Mouse (Mus musculus): ENCODE measurements around the gene Tmem262.

The Tmem262 gene

GRCm38 (mm10) chr19:6101186-6101585 lies 21.4 kb downstream of the Tmem262 start:
- in situ Hi-C loops (cut with MboI, MseI): no loop called here

DNA sequence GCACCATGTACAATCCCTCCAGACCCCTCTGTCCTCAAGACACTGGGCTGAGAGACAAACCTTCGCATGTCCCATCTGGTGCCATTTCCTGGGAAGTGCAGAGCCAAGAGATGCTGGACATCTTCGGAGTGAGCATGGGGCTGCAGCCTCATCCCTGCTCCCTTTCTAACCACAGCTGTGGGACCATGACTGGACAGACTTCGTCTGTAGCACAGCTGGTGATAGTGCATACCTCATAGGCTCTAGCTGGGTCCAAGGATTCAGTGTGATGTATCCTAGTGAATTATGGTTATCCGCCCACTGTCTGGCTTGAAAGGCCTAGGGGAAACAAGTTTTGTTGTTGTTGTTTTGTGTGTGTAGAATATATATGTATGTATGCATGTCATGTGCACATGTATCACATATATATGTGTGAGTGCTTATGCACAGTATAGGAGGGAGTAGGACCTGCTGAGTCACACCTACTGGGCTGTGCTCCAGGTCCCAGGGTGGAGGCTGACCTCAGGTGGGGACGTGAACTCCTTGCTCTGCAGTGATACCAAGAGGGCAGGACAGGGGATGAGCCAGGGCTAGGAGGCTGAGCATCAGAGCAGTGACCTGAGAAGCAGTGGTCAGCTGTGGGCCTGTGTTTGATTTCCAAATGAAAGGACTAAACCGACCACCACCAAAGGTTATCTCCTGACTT lies 22.5 kb downstream of the Tmem262 start:
- in situ Hi-C loops (cut with MboI, MseI): no loop called here

GRCm38 (mm10) chr19:6104476-6104875 lies 24.6 kb downstream of the Tmem262 start:
- in situ Hi-C loops (cut with MboI, MseI): no loop called here

DNA sequence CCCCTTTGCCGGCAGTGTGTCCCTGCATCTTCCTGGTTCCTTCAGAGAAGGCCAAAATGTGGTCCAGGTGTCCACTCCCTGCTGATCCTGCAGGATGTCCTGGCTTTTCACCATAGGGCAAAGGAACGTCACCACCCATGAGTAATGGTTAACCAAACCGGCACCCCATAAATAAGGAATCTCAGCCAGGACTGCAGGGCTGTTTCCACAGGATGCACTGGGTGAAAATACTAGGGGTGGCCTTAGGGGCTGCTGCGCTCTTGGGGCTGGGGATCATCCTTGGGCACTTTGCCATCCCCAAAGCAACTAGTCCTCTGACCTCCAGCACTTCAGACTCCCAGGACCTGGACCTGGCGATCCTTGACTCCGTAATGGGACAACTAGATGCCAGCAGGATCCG lies 25.8 kb downstream of the Tmem262 start, which contains the start of gene Naaladl1:
Naaladl1 (plus strand) TSS at position 197 of the 400 bp plus-strand sequence.
- in situ Hi-C loops (cut with MboI, MseI): no loop called here

DNA sequence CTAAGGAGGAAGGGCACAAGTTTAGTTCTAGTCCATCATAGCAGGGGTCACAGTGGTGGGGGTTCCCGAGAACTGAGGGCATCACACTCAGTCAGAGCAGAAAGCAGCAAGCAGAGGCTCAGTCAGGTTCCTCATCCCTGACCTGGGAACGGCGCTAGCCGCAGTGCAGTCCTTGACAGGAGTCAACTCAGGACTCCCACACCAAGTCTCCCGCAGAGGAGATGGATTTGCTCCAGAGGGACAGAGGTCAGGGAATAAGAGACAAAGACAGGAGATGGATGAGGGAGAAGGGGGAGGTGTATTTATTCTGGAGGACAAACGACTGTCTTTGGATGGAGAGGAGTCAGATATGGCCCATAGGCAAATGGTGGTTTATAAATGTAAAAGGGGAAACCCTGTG lies 33.3 kb downstream of the Tmem262 start:
- in situ Hi-C loops (cut with MboI, MseI): no loop called here

- in situ Hi-C loops (cut with MboI, MseI): no loop called here
These were observed 36.4 kb downstream of the Tmem262 start for GRCm38 (mm10) chr19:6116113-6116850.

DNA sequence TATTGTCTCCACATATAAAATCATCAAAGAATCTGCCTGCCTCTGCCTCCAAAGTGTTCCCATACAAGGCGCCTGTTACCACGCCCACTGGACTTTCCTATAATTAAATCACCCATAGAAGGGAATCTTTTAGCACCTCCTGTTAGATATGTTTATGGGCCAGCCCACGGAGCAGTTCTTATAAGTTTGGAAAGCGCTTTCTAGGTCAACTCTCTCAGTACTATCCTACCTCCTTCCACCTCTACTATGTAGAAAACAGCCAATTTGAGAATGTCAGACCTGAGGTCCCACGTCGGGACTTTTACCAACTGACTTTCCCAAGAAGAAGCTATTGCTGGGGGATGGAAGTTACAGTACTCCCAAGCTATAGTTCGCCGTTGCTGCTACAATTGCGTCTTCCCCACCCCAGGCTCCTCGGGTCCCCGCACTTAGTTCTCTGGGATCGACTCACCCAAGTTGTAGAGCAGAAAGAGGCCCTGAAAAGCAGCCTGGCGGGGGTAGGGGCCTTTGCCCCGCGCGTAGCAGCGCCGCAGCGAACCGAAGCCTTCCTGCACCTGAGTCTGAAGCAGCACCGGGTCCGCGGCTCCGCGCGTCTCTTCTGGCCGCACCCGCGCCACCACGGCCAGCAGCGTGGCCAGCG lies 37.6 kb downstream of the Tmem262 start:
- in situ Hi-C loops (cut with MboI, MseI): no loop called here

DNA sequence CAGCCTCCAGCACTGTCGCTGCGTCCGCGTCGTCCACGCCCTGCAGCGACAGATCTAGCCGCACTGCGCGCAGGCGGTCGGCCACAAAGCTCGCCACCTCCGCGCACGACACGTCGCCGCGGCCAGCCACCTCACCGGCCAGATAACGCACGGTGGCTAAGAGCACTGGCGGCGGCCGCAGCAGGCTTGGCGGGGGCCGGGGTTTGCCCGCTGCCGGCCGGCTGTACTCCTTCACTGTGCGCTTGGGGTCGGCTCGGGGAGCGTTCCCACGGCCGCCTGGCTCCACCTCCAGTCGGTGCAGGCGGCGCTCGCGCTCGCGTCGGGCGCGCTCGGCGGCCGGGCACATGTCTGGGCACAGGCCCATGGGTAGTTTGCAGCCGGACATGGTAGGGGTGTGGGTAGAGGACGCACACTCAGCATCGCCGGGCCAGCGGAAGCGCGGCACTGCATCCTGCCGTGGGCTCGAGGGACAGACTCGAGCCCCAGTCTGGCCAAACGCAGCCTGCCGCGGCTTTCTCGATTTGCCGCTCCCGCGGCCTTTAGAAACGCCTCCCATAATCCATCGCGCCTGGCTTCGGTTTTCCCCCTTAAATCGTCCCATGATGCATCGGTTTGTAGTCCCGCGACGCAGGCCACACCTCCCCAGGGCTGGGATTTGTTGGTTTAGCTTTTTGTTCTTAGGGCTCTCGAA lies 38.3 kb downstream of the Tmem262 start, which contains the start of gene Sac3d1:
Sac3d1 (minus strand) TSS at position 665 of the 691 bp plus-strand sequence.
- in situ Hi-C loops (cut with MboI, MseI): no loop called here

DNA sequence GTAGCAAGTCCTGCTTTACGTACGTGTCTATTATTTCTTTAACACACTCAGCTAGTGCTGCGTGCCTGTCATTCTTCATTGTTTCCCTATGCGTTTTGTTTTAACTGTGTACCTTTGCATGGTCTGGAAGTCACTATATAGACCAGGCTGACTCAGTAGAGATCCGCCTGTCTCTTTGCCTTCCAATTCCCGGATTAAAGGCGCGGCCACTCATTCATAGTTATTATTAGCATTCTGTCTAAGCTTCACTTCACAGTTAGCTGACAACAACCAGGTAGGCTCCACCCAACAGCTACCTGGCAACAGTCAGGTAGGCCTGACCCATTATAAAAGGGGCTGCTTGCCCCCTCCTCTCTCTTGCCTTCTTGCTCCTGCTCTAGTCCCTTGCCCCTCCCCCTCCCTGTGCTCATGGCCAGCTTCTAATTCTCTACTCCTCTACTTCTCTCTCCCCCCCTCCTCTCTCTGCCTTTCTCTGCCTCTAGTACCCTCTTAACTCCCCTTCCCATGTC lies 38.9 kb downstream of the Tmem262 start:
- in situ Hi-C loops (cut with MboI, MseI): no loop called here

- in situ Hi-C loops (cut with MboI, MseI): no loop called here
These were observed 41.9 kb downstream of the Tmem262 start for GRCm38 (mm10) chr19:6121761-6122160.

- in situ Hi-C loops (cut with MboI, MseI): no loop called here
These were observed 43.5 kb downstream of the Tmem262 start for GRCm38 (mm10) chr19:6123330-6123729.

GRCm38 (mm10) chr19:6124898-6125297 lies 45.1 kb downstream of the Tmem262 start:
- in situ Hi-C loops (cut with MboI, MseI): loop anchor here (5.0 kb wide), 1 partner anchor 163 kb away; the partner anchor contains the start of gene Pola2

GRCm38 (mm10) chr19:6126289-6126688 lies 46.5 kb downstream of the Tmem262 start:
- in situ Hi-C loops (cut with MboI, MseI): loop anchor here (5.0 kb wide), 1 partner anchor 164 kb away; the partner anchor contains the start of gene Pola2

GRCm38 (mm10) chr19:6126789-6127580 lies 47.2 kb downstream of the Tmem262 start:
- in situ Hi-C loops (cut with MboI, MseI): loop anchor here (5.0 kb wide), 1 partner anchor 165 kb away; the partner anchor contains the start of gene Pola2

DNA sequence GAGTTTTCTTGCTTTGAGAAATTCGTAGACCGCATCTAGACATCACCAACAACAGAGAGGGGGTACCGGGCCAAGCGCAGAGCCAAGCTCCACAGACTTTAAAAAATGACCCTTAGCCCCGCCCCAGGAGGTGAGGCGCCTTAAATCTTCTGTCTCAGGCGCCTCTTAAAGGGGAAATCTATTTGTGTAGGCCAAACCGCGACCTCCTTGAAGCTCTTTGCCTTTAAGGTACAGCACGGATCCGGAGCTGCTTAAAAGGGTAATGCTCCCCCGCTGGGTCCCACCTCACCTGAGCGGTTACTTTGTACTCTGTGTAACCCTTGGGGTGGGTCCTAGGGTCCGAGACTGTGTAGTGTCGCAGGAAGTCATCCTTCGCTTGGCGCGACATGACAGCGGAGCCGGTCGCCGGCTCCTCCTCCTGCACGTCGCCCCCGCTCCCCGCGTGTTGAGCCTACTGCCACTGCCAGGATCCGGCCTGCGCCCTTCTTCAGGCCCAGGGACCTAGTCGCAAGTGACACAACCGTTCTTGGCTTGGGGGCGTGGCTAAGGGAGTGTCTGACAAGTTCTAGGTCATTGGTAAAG lies 48.0 kb downstream of the Tmem262 start, which contains the start of gene Snx15:
Snx15 (minus strand) TSS at position 545 of the 582 bp plus-strand sequence.
- in situ Hi-C loops (cut with MboI, MseI): loop anchor here (5.0 kb wide), 1 partner anchor 166 kb away; the partner anchor contains the start of gene Pola2
